Mouse (Mus musculus) intestine, embryonic 15.5 days (tissue): ENCODE measurements at regions not wholly inside any gene's neighbourhood (a gene's known extent, or its start where the extent isn't known, plus 50 kb on each side); places are given as distances from the start of the nearest gene placed in this dataset.

Source experiments
- ATAC-seq: fragments of 200-750 bp; cut with Nextera tagmentation; 2 replicates; pipeline ENCODE4 v1.8.0; 2017; ENCODE audit warnings: moderate TSS enrichment, moderate library complexity
- H3K27ac ChIP-seq: fragments of 300-500 bp; sonication (generic); 2 replicates; pipeline ENCODE4 v1.5.1; 2015; ENCODE audit warnings: mild to moderate bottlenecking, inconsistent platforms
- H3K27me3 ChIP-seq: fragments of 300-500 bp; sonication (generic); replicated peaks from 2 replicates; pipeline ENCODE4 v1.6.1; 2015; ENCODE audit warnings: inconsistent platforms
- H3K36me3 ChIP-seq: fragments of 300-500 bp; sonication (generic); 2 replicates; pipeline ENCODE4 v1.6.1; 2015; ENCODE audit warnings: inconsistent platforms
- H3K4me1 ChIP-seq: fragments of 300-500 bp; sonication (generic); replicated peaks from 2 replicates; pipeline ENCODE4 v1.6.1; 2015; ENCODE audit warnings: inconsistent platforms
- H3K4me2 ChIP-seq: fragments of 300-500 bp; sonication (generic); replicated peaks from 2 replicates; pipeline ENCODE4 v1.6.1; 2015; ENCODE audit warnings: mild to moderate bottlenecking, inconsistent platforms
- H3K4me3 ChIP-seq: fragments of 300-500 bp; sonication (generic); replicated peaks from 2 replicates; pipeline ENCODE4 v1.5.1; 2015; ENCODE audit warnings: inconsistent platforms
- H3K9ac ChIP-seq: fragments of 300-500 bp; sonication (generic); 2 replicates; pipeline ENCODE4 v1.6.1; 2015; ENCODE audit warnings: inconsistent platforms
- H3K9me3 ChIP-seq: fragments of 300-500 bp; sonication (generic); 2 replicates; pipeline ENCODE4 v1.6.1; 2016; ENCODE audit warnings: inconsistent platforms
- whole genome bisulfite sequencing: fragments of 180-500 bp; shearing (Covaris S2); methylation state at CpG from one replicate; pipeline ENCODE4 v1.1.7; 2015; 5-methylcytosine and 5-hydroxymethylcytosine counted together

GRCm38 (mm10) chr4:45746451-45746850 lies 52.4 kb upstream of the Aldh1b1 start:
- H3K4me1 ChIP-seq, result peaks cover 9% of the 10 kb centered on the region; the same call in 1 of the 2 replicates
- no peak overlapping the region for H3K4me2 ChIP-seq
- H3K27ac ChIP-seq, result no peak overlapping the region
- H3K9me3 ChIP-seq, result no peaks in the 10 kb centered on the region
- no peak overlapping the region for H3K9ac ChIP-seq
- no peak for ATAC-seq
- no peaks in the 10 kb centered on the region for H3K27me3 ChIP-seq
- H3K36me3 ChIP-seq, result no peaks in the 10 kb centered on the region
- WGBS, result 84% methylated on average over 3 of the region's 3 CpGs
- no peak overlapping the region for H3K4me3 ChIP-seq

- no peaks in the 10 kb centered on the region for H3K36me3 ChIP-seq
- no peak overlapping the region for H3K4me2 ChIP-seq
- peak; percentile 47; the same call in 1 of the 2 replicates for ATAC-seq
Measured at GRCm38 (mm10) chr4:45745746-45746145, 53.1 kb upstream of the Aldh1b1 start.

GRCm38 (mm10) chr4:45744849-45745407 lies 53.9 kb upstream of the Aldh1b1 start:
- 89% methylated on average over 4 of the region's 4 CpGs for WGBS
- Histone ChIP-seq H3K4me3 (no peak overlapping the region), H3K36me3 (no peaks in the 10 kb centered on the region), H3K27me3 (no peaks in the 10 kb centered on the region), H3K9me3 (no peaks in the 10 kb centered on the region), H3K4me1 (peaks cover 9% of the 10 kb centered on the region; the same call in 1 of the 2 replicates), H3K27ac (no peak overlapping the region), H3K4me2 (no peak overlapping the region), H3K9ac (no peak overlapping the region)
- no peak for ATAC-seq

More at GRCm38 (mm10) chr4:45745746-45746145, 53.1 kb upstream of the Aldh1b1 start:
- peaks cover 9% of the 10 kb centered on the region; the same call in 1 of the 2 replicates for H3K4me1 ChIP-seq
- no peaks in the 10 kb centered on the region for H3K27me3 ChIP-seq
- 37% methylated on average over 9 of the region's 9 CpGs for WGBS
- H3K27ac ChIP-seq, result peak overlapping the region; percentile 40
- no peak overlapping the region for H3K4me3 ChIP-seq
- no peaks in the 10 kb centered on the region for H3K9me3 ChIP-seq
- no peak overlapping the region for H3K9ac ChIP-seq

- H3K9ac ChIP-seq, result no peak overlapping the region
- no peak overlapping the region for H3K4me2 ChIP-seq
- ATAC-seq, result no peak
- no peak overlapping the region for H3K27ac ChIP-seq
- WGBS, result 83% methylated on average over 12 of the region's 12 CpGs
- H3K27me3 ChIP-seq, result no peaks in the 10 kb centered on the region
- no peak overlapping the region for H3K4me3 ChIP-seq
- H3K9me3 ChIP-seq, result no peaks in the 10 kb centered on the region
- H3K4me1 ChIP-seq, result peaks cover 7% of the 10 kb centered on the region; the same call in 1 of the 2 replicates
- no peaks in the 10 kb centered on the region for H3K36me3 ChIP-seq
Measured at GRCm38 (mm10) chr4:45740779-45741365, 58.0 kb upstream of the Aldh1b1 start.

GRCm38 (mm10) chr4:45740319-45740718 lies 58.5 kb upstream of the Aldh1b1 start:
- H3K27me3 ChIP-seq, result no peaks in the 10 kb centered on the region
- peaks cover 1% of the 10 kb centered on the region; the same call in 1 of the 2 replicates for H3K4me1 ChIP-seq
- H3K36me3 ChIP-seq, result no peaks in the 10 kb centered on the region
- no peak for ATAC-seq
- H3K4me2 ChIP-seq, result no peak overlapping the region
- 70% methylated on average over 5 of the region's 5 CpGs for WGBS
- H3K9ac ChIP-seq, result no peak overlapping the region
- no peaks in the 10 kb centered on the region for H3K9me3 ChIP-seq
- H3K4me3 ChIP-seq, result no peak overlapping the region
- H3K27ac ChIP-seq, result no peak overlapping the region

GRCm38 (mm10) chr4:45739696-45740095 lies 59.1 kb upstream of the Aldh1b1 start:
- no peaks in the 10 kb centered on the region for H3K4me1 ChIP-seq
- no peaks in the 10 kb centered on the region for H3K36me3 ChIP-seq
- WGBS, result 66% methylated on average over 3 of the region's 3 CpGs
- H3K9me3 ChIP-seq, result no peaks in the 10 kb centered on the region
- H3K9ac ChIP-seq, result no peak overlapping the region
- no peak overlapping the region for H3K27ac ChIP-seq
- H3K4me3 ChIP-seq, result no peak overlapping the region
- H3K27me3 ChIP-seq, result no peaks in the 10 kb centered on the region
- no peak for ATAC-seq
- no peak overlapping the region for H3K4me2 ChIP-seq

- H3K4me2 ChIP-seq, result no peak overlapping the region
- H3K27me3 ChIP-seq, result no peaks in the 10 kb centered on the region
- ATAC-seq, result no peak
- H3K27ac ChIP-seq, result no peak overlapping the region
- H3K36me3 ChIP-seq, result no peaks in the 10 kb centered on the region
- no peak overlapping the region for H3K9ac ChIP-seq
- no peaks in the 10 kb centered on the region for H3K9me3 ChIP-seq
- WGBS, result 66% methylated on average over 9 of the region's 9 CpGs
- no peak overlapping the region for H3K4me3 ChIP-seq
- no peaks in the 10 kb centered on the region for H3K4me1 ChIP-seq
Measured at GRCm38 (mm10) chr4:45739168-45739567, 59.7 kb upstream of the Aldh1b1 start.

- 76% methylated on average over 11 of the region's 11 CpGs for WGBS
- ATAC-seq, result no peak
Measured at GRCm38 (mm10) chr4:45738746-45739145, 60.1 kb upstream of the Aldh1b1 start.

GRCm38 (mm10) chr4:45736215-45736815 lies 62.5 kb upstream of the Aldh1b1 start:
- Histone ChIP-seq H3K4me3 (no peak overlapping the region), H3K27me3 (no peaks in the 10 kb centered on the region), H3K9ac (no peak overlapping the region), H3K4me2 (no peak overlapping the region), H3K27ac (no peak overlapping the region), H3K4me1 (no peaks in the 10 kb centered on the region), H3K9me3 (no peaks in the 10 kb centered on the region), H3K36me3 (no peaks in the 10 kb centered on the region)
- ATAC-seq, result no peak
- 56% methylated on average over 10 of the region's 10 CpGs for WGBS

More at GRCm38 (mm10) chr4:45738746-45739145, 60.1 kb upstream of the Aldh1b1 start:
- Histone ChIP-seq H3K36me3 (no peaks in the 10 kb centered on the region), H3K9ac (no peak overlapping the region), H3K27ac (no peak overlapping the region), H3K9me3 (no peaks in the 10 kb centered on the region), H3K27me3 (no peaks in the 10 kb centered on the region), H3K4me2 (no peak overlapping the region), H3K4me3 (no peak overlapping the region), H3K4me1 (no peaks in the 10 kb centered on the region)

- no peak overlapping the region for H3K4me2 ChIP-seq
- no peaks in the 10 kb centered on the region for H3K36me3 ChIP-seq
- peaks cover 5% of the 10 kb centered on the region; the same call in 1 of the 2 replicates for H3K4me1 ChIP-seq
- H3K9ac ChIP-seq, result no peak overlapping the region
- H3K27ac ChIP-seq, result no peak overlapping the region
- H3K27me3 ChIP-seq, result no peaks in the 10 kb centered on the region
- WGBS, result 94% methylated on average over 6 of the region's 6 CpGs
- H3K9me3 ChIP-seq, result no peaks in the 10 kb centered on the region
- no peak for ATAC-seq
- H3K4me3 ChIP-seq, result no peak overlapping the region
Measured at GRCm38 (mm10) chr4:45734011-45734410, 64.8 kb upstream of the Aldh1b1 start.

- Histone ChIP-seq H3K9ac (no peak overlapping the region), H3K4me3 (no peak overlapping the region), H3K36me3 (no peaks in the 10 kb centered on the region), H3K4me1 (peaks cover 5% of the 10 kb centered on the region; the same call in 1 of the 2 replicates), H3K4me2 (no peak overlapping the region), H3K27ac (peak overlapping the region; percentile 4; the same call in 1 of the 2 replicates), H3K27me3 (no peaks in the 10 kb centered on the region), H3K9me3 (no peaks in the 10 kb centered on the region)
- WGBS, result 21% methylated on average over 14 of the region's 14 CpGs
- peak; percentile 79 for ATAC-seq
Measured at GRCm38 (mm10) chr4:45730862-45731831, 67.7 kb upstream of the Aldh1b1 start.

GRCm38 (mm10) chr4:45729801-45730200 lies 69.0 kb upstream of the Aldh1b1 start:
- Histone ChIP-seq H3K4me1 (peaks cover 5% of the 10 kb centered on the region; the same call in 1 of the 2 replicates), H3K4me3 (no peak overlapping the region), H3K9me3 (no peaks in the 10 kb centered on the region), H3K9ac (no peak overlapping the region), H3K27ac (no peak overlapping the region), H3K27me3 (no peaks in the 10 kb centered on the region), H3K4me2 (no peak overlapping the region), H3K36me3 (no peaks in the 10 kb centered on the region)
- 60% methylated on average over 4 of the region's 4 CpGs for WGBS
- no peak for ATAC-seq
